Mouse (Mus musculus): ENCODE data around the gene Prss37. TPM values are rescaled to one million over a fixed set of nuclear protein-coding genes. Genes with fewer than 3 reads are reported as not detected.

The Prss37 gene
- not detected in 2 replicates for polyA plus RNA-seq (2014; fragmentation: Nextera tagmentation; extraction: Ambion mirVana)

- Histone ChIP-seq H3K4me2 (ENCODE audit: low read depth, low read length) (no peak within 1 kb of the TSS), H3K9me3 (ENCODE audit: control insufficient read depth, low read length) (no peaks in the 10 kb centered on the region), H3K4me3 (ENCODE audit: low read depth, low read length) (no peak within 1 kb of the TSS), H3K27me3 (replicated peaks; ENCODE audit: control insufficient read depth, insufficient read depth, low read length) (no peaks in the 10 kb centered on the region), H3K9ac (ENCODE audit: low read depth, low read length) (no peak within 1 kb of the TSS), H3K27ac (replicated peaks; ENCODE audit: low read depth, low read length) (no peak within 1 kb of the TSS), H3K4me1 (ENCODE audit: control insufficient read depth, insufficient read depth, low read length) (no peaks in the 10 kb centered on the region), H3K36me3 (ENCODE audit: control insufficient read depth, insufficient read depth, low read length) (no peaks in the 10 kb centered on the region)
- ATAC-seq (ENCODE audit: low read depth) (no peak), DNase-seq (ENCODE audit: low spot score) (no peak)
- 67% methylated on average over 1 of the region's 1 CpGs for WGBS
Observed at GRCm38 (mm10) chr6:40519408-40519807, at the start of gene Prss37. Gene Prss37 (minus strand): TSS chr6:40519508.

GRCm38 (mm10) chr6:40554950-40555349, 35.6 kb upstream of the Prss37 start, which contains the start of gene Olfr461:
Gene Olfr461 (minus strand): TSS chr6:40555050.
- no peaks in the 10 kb centered on the region for H3K9me3 ChIP-seq (ENCODE audit: control insufficient read depth, low read length)
- H3K4me3 ChIP-seq (ENCODE audit: low read depth, low read length) = no peak within 1 kb of the TSS
- H3K27ac ChIP-seq (replicated peaks; ENCODE audit: low read depth, low read length) = no peak within 1 kb of the TSS
- DNase-seq (ENCODE audit: low spot score) = no peak
- no peak within 1 kb of the TSS for H3K9ac ChIP-seq (ENCODE audit: low read depth, low read length)
- 60% methylated on average over 2 of the region's 2 CpGs for WGBS
- H3K4me2 ChIP-seq (ENCODE audit: low read depth, low read length) = no peak within 1 kb of the TSS
- H3K36me3 ChIP-seq (ENCODE audit: control insufficient read depth, insufficient read depth, low read length) = no peaks in the 10 kb centered on the region
- ATAC-seq (ENCODE audit: low read depth) = no peak
- H3K27me3 ChIP-seq (replicated peaks; ENCODE audit: control insufficient read depth, insufficient read depth, low read length) = no peaks in the 10 kb centered on the region
- no peaks in the 10 kb centered on the region for H3K4me1 ChIP-seq (ENCODE audit: control insufficient read depth, insufficient read depth, low read length)

GRCm38 (mm10) chr6:40544690-40545089, 25.4 kb upstream of the Prss37 start:
- H3K27ac ChIP-seq (replicated peaks; ENCODE audit: low read depth, low read length) = no peak overlapping the region
- no peaks in the 10 kb centered on the region for H3K9me3 ChIP-seq (ENCODE audit: control insufficient read depth, low read length)
- H3K36me3 ChIP-seq (ENCODE audit: control insufficient read depth, insufficient read depth, low read length) = no peaks in the 10 kb centered on the region
- H3K27me3 ChIP-seq (replicated peaks; ENCODE audit: control insufficient read depth, insufficient read depth, low read length) = no peaks in the 10 kb centered on the region
- no peak overlapping the region for H3K9ac ChIP-seq (ENCODE audit: low read depth, low read length)
- ATAC-seq (ENCODE audit: low read depth) (no peak), DNase-seq (ENCODE audit: low spot score) (no peak)
- 81% methylated on average over 10 of the region's 10 CpGs for WGBS
- H3K4me2 ChIP-seq (ENCODE audit: low read depth, low read length) = no peak overlapping the region
- H3K4me3 ChIP-seq (ENCODE audit: low read depth, low read length) = no peak overlapping the region
- no peaks in the 10 kb centered on the region for H3K4me1 ChIP-seq (ENCODE audit: control insufficient read depth, insufficient read depth, low read length)

- DNase-seq (ENCODE audit: low spot score) (no peak), ATAC-seq (ENCODE audit: low read depth) (no peak)
- Histone ChIP-seq H3K36me3 (ENCODE audit: control insufficient read depth, insufficient read depth, low read length) (no peaks in the 10 kb centered on the region), H3K4me2 (ENCODE audit: low read depth, low read length) (no peak within 1 kb of the TSS), H3K4me1 (ENCODE audit: control insufficient read depth, insufficient read depth, low read length) (no peaks in the 10 kb centered on the region), H3K9me3 (ENCODE audit: control insufficient read depth, low read length) (no peaks in the 10 kb centered on the region), H3K27ac (replicated peaks; ENCODE audit: low read depth, low read length) (no peak within 1 kb of the TSS), H3K27me3 (replicated peaks; ENCODE audit: control insufficient read depth, insufficient read depth, low read length) (no peaks in the 10 kb centered on the region), H3K4me3 (ENCODE audit: low read depth, low read length) (no peak within 1 kb of the TSS), H3K9ac (ENCODE audit: low read depth, low read length) (no peak within 1 kb of the TSS)
- WGBS = 85% methylated on average over 3 of the region's 3 CpGs
Observed at GRCm38 (mm10) chr6:40493229-40493628, 26.1 kb downstream of the Prss37 start, which contains the start of gene Tas2r108. Gene Tas2r108 (plus strand): TSS chr6:40493529.

GRCm38 (mm10) chr6:40490933-40491332, 28.4 kb downstream of the Prss37 start, which contains the start of gene Tas2r137:
Gene Tas2r137 (plus strand): TSS chr6:40491233.
- Histone ChIP-seq H3K36me3 (ENCODE audit: control insufficient read depth, insufficient read depth, low read length) (no peaks in the 10 kb centered on the region), H3K4me2 (ENCODE audit: low read depth, low read length) (no peak within 1 kb of the TSS), H3K9ac (ENCODE audit: low read depth, low read length) (no peak within 1 kb of the TSS), H3K27ac (replicated peaks; ENCODE audit: low read depth, low read length) (no peak within 1 kb of the TSS), H3K27me3 (replicated peaks; ENCODE audit: control insufficient read depth, insufficient read depth, low read length) (no peaks in the 10 kb centered on the region), H3K4me1 (ENCODE audit: control insufficient read depth, insufficient read depth, low read length) (no peaks in the 10 kb centered on the region), H3K4me3 (ENCODE audit: low read depth, low read length) (no peak within 1 kb of the TSS), H3K9me3 (ENCODE audit: control insufficient read depth, low read length) (no peaks in the 10 kb centered on the region)
- ATAC-seq (ENCODE audit: low read depth) (no peak), DNase-seq (ENCODE audit: low spot score) (no peak)

- Histone ChIP-seq H3K27ac (replicated peaks; ENCODE audit: low read depth, low read length) (no peak overlapping the region), H3K36me3 (ENCODE audit: control insufficient read depth, insufficient read depth, low read length) (peaks cover 61% of the 10 kb centered on the region), H3K27me3 (replicated peaks; ENCODE audit: control insufficient read depth, insufficient read depth, low read length) (no peaks in the 10 kb centered on the region), H3K9ac (ENCODE audit: low read depth, low read length) (no peak overlapping the region), H3K4me1 (ENCODE audit: control insufficient read depth, insufficient read depth, low read length) (no peaks in the 10 kb centered on the region), H3K4me2 (ENCODE audit: low read depth, low read length) (no peak overlapping the region), H3K4me3 (ENCODE audit: low read depth, low read length) (no peak overlapping the region), H3K9me3 (ENCODE audit: control insufficient read depth, low read length) (no peaks in the 10 kb centered on the region)
- ATAC-seq (ENCODE audit: low read depth) (no peak), DNase-seq (ENCODE audit: low spot score) (no peak)
- WGBS = 96% methylated on average over 5 of the region's 5 CpGs
Observed at GRCm38 (mm10) chr6:40482318-40482717, 37.0 kb downstream of the Prss37 start.

- ATAC-seq (ENCODE audit: low read depth) (no peak), DNase-seq (ENCODE audit: low spot score) (peak; percentile 23)
- Histone ChIP-seq H3K9ac (ENCODE audit: low read depth, low read length) (no peak overlapping the region), H3K9me3 (ENCODE audit: control insufficient read depth, low read length) (no peaks in the 10 kb centered on the region), H3K27ac (replicated peaks; ENCODE audit: low read depth, low read length) (no peak overlapping the region), H3K36me3 (ENCODE audit: control insufficient read depth, insufficient read depth, low read length) (peaks cover 76% of the 10 kb centered on the region), H3K4me2 (ENCODE audit: low read depth, low read length) (no peak overlapping the region), H3K27me3 (replicated peaks; ENCODE audit: control insufficient read depth, insufficient read depth, low read length) (no peaks in the 10 kb centered on the region), H3K4me1 (ENCODE audit: control insufficient read depth, insufficient read depth, low read length) (no peaks in the 10 kb centered on the region), H3K4me3 (ENCODE audit: low read depth, low read length) (no peak overlapping the region)
- WGBS = 89% methylated on average over 1 of the region's 1 CpGs
Observed at GRCm38 (mm10) chr6:40479705-40480104, 39.6 kb downstream of the Prss37 start.

GRCm38 (mm10) chr6:40476132-40476531, 43.2 kb downstream of the Prss37 start:
- peaks cover 56% of the 10 kb centered on the region for H3K36me3 ChIP-seq (ENCODE audit: control insufficient read depth, insufficient read depth, low read length)
- WGBS = 84% methylated on average over 4 of the region's 4 CpGs
- no peaks in the 10 kb centered on the region for H3K27me3 ChIP-seq (replicated peaks; ENCODE audit: control insufficient read depth, insufficient read depth, low read length)
- no peak overlapping the region for H3K4me3 ChIP-seq (ENCODE audit: low read depth, low read length)
- no peak overlapping the region for H3K27ac ChIP-seq (replicated peaks; ENCODE audit: low read depth, low read length)
- no peaks in the 10 kb centered on the region for H3K9me3 ChIP-seq (ENCODE audit: control insufficient read depth, low read length)
- H3K4me1 ChIP-seq (ENCODE audit: control insufficient read depth, insufficient read depth, low read length) = peaks cover 5% of the 10 kb centered on the region
- no peak overlapping the region for H3K4me2 ChIP-seq (ENCODE audit: low read depth, low read length)
- H3K9ac ChIP-seq (ENCODE audit: low read depth, low read length) = no peak overlapping the region
- ATAC-seq (ENCODE audit: low read depth) (no peak), DNase-seq (ENCODE audit: low spot score) (no peak)

- DNase-seq (ENCODE audit: low spot score) (no peak), ATAC-seq (ENCODE audit: low read depth) (0 out of 2 replicates have a peak, but pooled peaks have one; percentile 3)
- peak overlapping the region; percentile 97 for H3K27ac ChIP-seq (replicated peaks; ENCODE audit: low read depth, low read length)
- WGBS = 0% methylated on average over 7 of the region's 7 CpGs
- no peaks in the 10 kb centered on the region for H3K27me3 ChIP-seq (replicated peaks; ENCODE audit: control insufficient read depth, insufficient read depth, low read length)
- peak overlapping the region; percentile 79 for H3K4me3 ChIP-seq (ENCODE audit: low read depth, low read length)
- H3K9me3 ChIP-seq (ENCODE audit: control insufficient read depth, low read length) = no peaks in the 10 kb centered on the region
- peaks cover 34% of the 10 kb centered on the region for H3K36me3 ChIP-seq (ENCODE audit: control insufficient read depth, insufficient read depth, low read length)
- H3K4me2 ChIP-seq (ENCODE audit: low read depth, low read length) = peak overlapping the region; percentile 68
- H3K9ac ChIP-seq (ENCODE audit: low read depth, low read length) = peak overlapping the region; percentile 93
- peaks cover 5% of the 10 kb centered on the region for H3K4me1 ChIP-seq (ENCODE audit: control insufficient read depth, insufficient read depth, low read length)
Observed at GRCm38 (mm10) chr6:40471720-40472010, 47.6 kb downstream of the Prss37 start.
